Mouse (Mus musculus): ENCODE measurements around the gene Ralgapa2.

GRCm38 (mm10) chr2:146265045-146265444, 247.1 kb downstream of the Ralgapa2 start:
- TF ChIP-seq CTCF (IDR thresholded peaks at IDR 0.05), result no peak
- no peak for TF ChIP-seq POLR2A (IDR thresholded peaks at IDR 0.05; ENCODE audit: insufficient read depth, low read depth, low read length)
- TF ChIP-seq EP300 (IDR thresholded peaks at IDR 0.05; ENCODE audit: insufficient read depth, low read depth, low read length), result no peak
